ENCODE assay signal across 8 mouse cellular contexts in genomic region chr2:84737451-84737925, GRCm38 (mm10). TPM values are rescaled to one million over a fixed set of nuclear protein-coding genes. Genes with fewer than 3 reads are reported as not detected.
DNase-seq lines count a peak whose midpoint lies in the region; ATAC-seq lines count a peak whose summit lies in the region.

No protein-coding gene starts in this region.

- ATAC-seq in kidney, embryonic 14.5 days (ENCODE audit: low FRiP score, low TSS enrichment), result peak; percentile 53
- peak; percentile 14 for ATAC-seq in embryonic facial prominence, embryonic 11.5 days (replicated peaks; ENCODE audit: insufficient number of reproducible peaks, low FRiP score, low TSS enrichment, low read depth)
- peak; percentile 7; the same call in 1 of the 2 replicates for ATAC-seq in intestine, embryonic 15.5 days
- no peak for ATAC-seq in midbrain, embryonic 14.5 days (ENCODE audit: low FRiP score, low TSS enrichment)
- no peak for ATAC-seq in inflammation-experienced regulatory T-cells, adult 6 months

- WGBS in kidney, embryonic 14.5 days, result 3% methylated on average over 8 of the region's 8 CpGs
- WGBS in embryonic facial prominence, embryonic 11.5 days, result 2% methylated on average over 8 of the region's 8 CpGs
- WGBS in intestine, embryonic 15.5 days, result 7% methylated on average over 8 of the region's 8 CpGs
- 4% methylated on average over 8 of the region's 8 CpGs for WGBS in midbrain, embryonic 14.5 days

- H3K36me3 ChIP-seq in kidney, embryonic 14.5 days (ENCODE audit: control insufficient read depth, insufficient read depth, low read length), result peaks cover 18% of the 10 kb centered on the region
- no peaks in the 10 kb centered on the region for H3K36me3 ChIP-seq in embryonic facial prominence, embryonic 11.5 days (replicated peaks; ENCODE audit: control insufficient read depth, insufficient read depth, low read depth, low read length)
- no peaks in the 10 kb centered on the region for H3K36me3 ChIP-seq in intestine, embryonic 15.5 days
- no peaks in the 10 kb centered on the region for H3K36me3 ChIP-seq in midbrain, embryonic 14.5 days (ENCODE audit: control insufficient read depth, insufficient read depth, low read length)

- H3K27me3 ChIP-seq in kidney, embryonic 14.5 days (ENCODE audit: control insufficient read depth, insufficient read depth, low read length), result no peaks in the 10 kb centered on the region
- H3K27me3 ChIP-seq in embryonic facial prominence, embryonic 11.5 days (ENCODE audit: control insufficient read depth, insufficient read depth, low read length), result no peaks in the 10 kb centered on the region
- 0 out of 2 replicates have a peak, but pooled peaks cover 9% of the 10 kb centered on the region for H3K27me3 ChIP-seq in intestine, embryonic 15.5 days (replicated peaks)
- H3K27me3 ChIP-seq in midbrain, embryonic 14.5 days (ENCODE audit: control insufficient read depth, insufficient read depth, low read length), result no peaks in the 10 kb centered on the region

- H3K9ac ChIP-seq in kidney, embryonic 14.5 days (ENCODE audit: low read depth, low read length), result no peak overlapping the region; the same call in 1 of the 2 replicates
- H3K9ac ChIP-seq in embryonic facial prominence, embryonic 11.5 days (replicated peaks; ENCODE audit: low read length), result peak overlapping the region; percentile 18; the same call in 1 of the 2 replicates
- 0 out of 2 replicates have a peak overlapping the region, but pooled peaks have one; percentile 5 for H3K9ac ChIP-seq in intestine, embryonic 15.5 days
- H3K9ac ChIP-seq in midbrain, embryonic 14.5 days (replicated peaks; ENCODE audit: low read length), result 0 out of 2 replicates have a peak overlapping the region, but pooled peaks have one; percentile 2

- peak overlapping the region; percentile 86 for H3K27ac ChIP-seq in kidney, embryonic 14.5 days (ENCODE audit: low read depth, low read length)
- H3K27ac ChIP-seq in embryonic facial prominence, embryonic 11.5 days (replicated peaks; ENCODE audit: low read depth, low read length), result peak overlapping the region; percentile 15; the same call in 1 of the 2 replicates
- H3K27ac ChIP-seq in intestine, embryonic 15.5 days, result peak overlapping the region; percentile 72
- 0 out of 2 replicates have a peak overlapping the region, but pooled peaks have one; percentile 6 for H3K27ac ChIP-seq in midbrain, embryonic 14.5 days (replicated peaks; ENCODE audit: low read depth, low read length)

- no peaks in the 10 kb centered on the region for H3K9me3 ChIP-seq in kidney, embryonic 14.5 days (ENCODE audit: control insufficient read depth, low read length)
- no peaks in the 10 kb centered on the region for H3K9me3 ChIP-seq in embryonic facial prominence, embryonic 11.5 days (replicated peaks; ENCODE audit: control insufficient read depth, low read length)
- no peaks in the 10 kb centered on the region for H3K9me3 ChIP-seq in intestine, embryonic 15.5 days
- no peaks in the 10 kb centered on the region for H3K9me3 ChIP-seq in midbrain, embryonic 14.5 days (ENCODE audit: control insufficient read depth, low read length)

- H3K4me2 ChIP-seq in kidney, embryonic 14.5 days (replicated peaks; ENCODE audit: low read depth, low read length), result peak overlapping the region; percentile 31
- peak overlapping the region; percentile 2; the same call in 1 of the 2 replicates for H3K4me2 ChIP-seq in embryonic facial prominence, embryonic 11.5 days (ENCODE audit: low read depth, low read length)
- H3K4me2 ChIP-seq in intestine, embryonic 15.5 days (replicated peaks), result peak overlapping the region; percentile 53
- H3K4me2 ChIP-seq in midbrain, embryonic 14.5 days (ENCODE audit: low read length), result peak overlapping the region; percentile 58

- peaks cover 78% of the 10 kb centered on the region for H3K4me1 ChIP-seq in kidney, embryonic 14.5 days (ENCODE audit: control insufficient read depth, insufficient read depth, low read length)
- no peaks in the 10 kb centered on the region; the same call in none of the 2 replicates for H3K4me1 ChIP-seq in embryonic facial prominence, embryonic 11.5 days (ENCODE audit: control insufficient read depth, insufficient read depth, low read length)
- peaks cover 82% of the 10 kb centered on the region for H3K4me1 ChIP-seq in intestine, embryonic 15.5 days (replicated peaks)
- peaks cover 61% of the 10 kb centered on the region for H3K4me1 ChIP-seq in midbrain, embryonic 14.5 days (ENCODE audit: control insufficient read depth, insufficient read depth, low read length)

- H3K4me3 ChIP-seq in kidney, embryonic 14.5 days (ENCODE audit: low read length), result peak overlapping the region; percentile 5; the same call in 1 of the 2 replicates
- H3K4me3 ChIP-seq in embryonic facial prominence, embryonic 11.5 days (ENCODE audit: low read depth, low read length), result no peak overlapping the region
- H3K4me3 ChIP-seq in intestine, embryonic 15.5 days (replicated peaks), result peak overlapping the region; percentile 6; the same call in 1 of the 2 replicates
- peak overlapping the region; percentile 71 for H3K4me3 ChIP-seq in midbrain, embryonic 14.5 days (replicated peaks; ENCODE audit: low read depth, low read length)

- no peak for DNase-seq in kidney, adult 8-10 months
- peak; percentile 73 for DNase-seq in embryonic facial prominence, embryonic 11.5 days (ENCODE audit: low spot score)
- peak; percentile 67 for DNase-seq in midbrain, embryonic 14.5 days
- no peak for DNase-seq in urinary bladder, postnatal 14 days (ENCODE audit: low spot score)
- DNase-seq in gastrocnemius, postnatal 4 days (ENCODE audit: low spot score in 2 of 2), result no peak

RNA-seq across cellular contexts. Expression of gene Ypel4, which starts 3.6 kb away (rescaled TPM):
- polyA plus RNA-seq in kidney, embryonic 14.5 days (2014; fragmentation: Nextera tagmentation; extraction: Ambion mirVana), result 10.0 and 10.4 TPM in 2 replicates
- polyA plus RNA-seq in embryonic facial prominence, embryonic 11.5 days (2014; fragmentation: Nextera tagmentation; extraction: Ambion mirVana), result 6.2 and 6.6 TPM in 2 replicates
- polyA plus RNA-seq in intestine, embryonic 15.5 days (2015; fragmentation: Nextera tagmentation; extraction: Ambion mirVana), result 5.1 and 6.0 TPM in 2 replicates
- polyA plus RNA-seq in midbrain, embryonic 14.5 days (2014; fragmentation: Nextera tagmentation; extraction: Ambion mirVana), result 23.5 and 24.7 TPM in 2 replicates
- polyA plus RNA-seq in inflammation-experienced regulatory T-cells, adult 6 months (2017; shearing (Covaris generic)), result 1 to 10 TPM; 1.2 to 3.2 (median 2.2) TPM
- under 1 TPM; 0.74 to 0.78 TPM for total RNA-seq in gastrocnemius, postnatal 4 days (2021)

RNA-seq across cellular contexts. Expression of gene Gm19426, which starts 6.0 kb away (rescaled TPM):
- 5.6 and 14.9 TPM in 2 replicates for polyA plus RNA-seq in kidney, embryonic 14.5 days (2014; fragmentation: Nextera tagmentation; extraction: Ambion mirVana)
- 5.9 and 6.4 TPM in 2 replicates for polyA plus RNA-seq in embryonic facial prominence, embryonic 11.5 days (2014; fragmentation: Nextera tagmentation; extraction: Ambion mirVana)
- polyA plus RNA-seq in intestine, embryonic 15.5 days (2015; fragmentation: Nextera tagmentation; extraction: Ambion mirVana), result 5.5 and 6.1 TPM in 2 replicates
- polyA plus RNA-seq in midbrain, embryonic 14.5 days (2014; fragmentation: Nextera tagmentation; extraction: Ambion mirVana), result 2.0 and 3.3 TPM in 2 replicates
- polyA plus RNA-seq in inflammation-experienced regulatory T-cells, adult 6 months (2017; shearing (Covaris generic)), result not detected
- 1 to 10 TPM; 4.0 to 6.3 TPM for total RNA-seq in gastrocnemius, postnatal 4 days (2021)

RNA-seq across cellular contexts. Expression of gene Clp1, which starts 10.3 kb away (rescaled TPM):
- 33.2 and 34.5 TPM in 2 replicates for polyA plus RNA-seq in kidney, embryonic 14.5 days (2014; fragmentation: Nextera tagmentation; extraction: Ambion mirVana)
- polyA plus RNA-seq in embryonic facial prominence, embryonic 11.5 days (2014; fragmentation: Nextera tagmentation; extraction: Ambion mirVana), result 58.5 and 61.1 TPM in 2 replicates
- 26.3 and 26.7 TPM in 2 replicates for polyA plus RNA-seq in intestine, embryonic 15.5 days (2015; fragmentation: Nextera tagmentation; extraction: Ambion mirVana)
- 23.3 and 25.4 TPM in 2 replicates for polyA plus RNA-seq in midbrain, embryonic 14.5 days (2014; fragmentation: Nextera tagmentation; extraction: Ambion mirVana)
- 10 to 100 TPM; 41.2 to 48.0 (median 44.5) TPM for polyA plus RNA-seq in inflammation-experienced regulatory T-cells, adult 6 months (2017; shearing (Covaris generic))
- 1 to 10 TPM; 6.8 to 8.6 TPM for total RNA-seq in gastrocnemius, postnatal 4 days (2021)

RNA-seq across cellular contexts. Expression of gene Zdhhc5, which starts 22.5 kb away (rescaled TPM):
- polyA plus RNA-seq in kidney, embryonic 14.5 days (2014; fragmentation: Nextera tagmentation; extraction: Ambion mirVana), result 41.0 and 48.8 TPM in 2 replicates
- polyA plus RNA-seq in embryonic facial prominence, embryonic 11.5 days (2014; fragmentation: Nextera tagmentation; extraction: Ambion mirVana), result 25.4 and 25.5 TPM in 2 replicates
- polyA plus RNA-seq in intestine, embryonic 15.5 days (2015; fragmentation: Nextera tagmentation; extraction: Ambion mirVana), result 24.6 and 26.5 TPM in 2 replicates
- 21.5 and 21.8 TPM in 2 replicates for polyA plus RNA-seq in midbrain, embryonic 14.5 days (2014; fragmentation: Nextera tagmentation; extraction: Ambion mirVana)
- 10 to 100 TPM; 12.9 to 14.1 (median 13.3) TPM for polyA plus RNA-seq in inflammation-experienced regulatory T-cells, adult 6 months (2017; shearing (Covaris generic))
- 10 to 100 TPM; 45.1 to 50.9 TPM for total RNA-seq in gastrocnemius, postnatal 4 days (2021)

RNA-seq across cellular contexts. Expression of gene Serping1, which starts 37.8 kb away (rescaled TPM):
- polyA plus RNA-seq in kidney, embryonic 14.5 days (2014; fragmentation: Nextera tagmentation; extraction: Ambion mirVana), result 81.7 and 85.8 TPM in 2 replicates
- polyA plus RNA-seq in embryonic facial prominence, embryonic 11.5 days (2014; fragmentation: Nextera tagmentation; extraction: Ambion mirVana), result 21.0 and 22.4 TPM in 2 replicates
- 59.7 and 60.5 TPM in 2 replicates for polyA plus RNA-seq in intestine, embryonic 15.5 days (2015; fragmentation: Nextera tagmentation; extraction: Ambion mirVana)
- polyA plus RNA-seq in midbrain, embryonic 14.5 days (2014; fragmentation: Nextera tagmentation; extraction: Ambion mirVana), result 19.7 and 33.6 TPM in 2 replicates
- under 1 TPM in 1 of 3 experiments, not detected in 2; 0.20 TPM for polyA plus RNA-seq in inflammation-experienced regulatory T-cells, adult 6 months (2017; shearing (Covaris generic))
- 10 to 100 TPM; 67.9 to 78.7 TPM for total RNA-seq in gastrocnemius, postnatal 4 days (2021)

Comparison
In these comparisons a context has a peak if more than half of its experiments do, and no peak if none do; other contexts are left out.
1. ATAC-seq: peak in kidney, embryonic 14.5 days (single experiment), embryonic facial prominence, embryonic 11.5 days (single experiment) and intestine, embryonic 15.5 days (single experiment); none in midbrain, embryonic 14.5 days (single experiment) and inflammation-experienced regulatory T-cells, adult 6 months (single experiment).
2. H3K27ac ChIP-seq: peak in every context shown above with its lines; median percentile 86 in kidney, embryonic 14.5 days; 72 in intestine, embryonic 15.5 days; 15 in embryonic facial prominence, embryonic 11.5 days; 6 in midbrain, embryonic 14.5 days.
3. H3K4me2 ChIP-seq: peak in every context shown above with its lines; median percentile 58 in midbrain, embryonic 14.5 days; 53 in intestine, embryonic 15.5 days; 31 in kidney, embryonic 14.5 days; 2 in embryonic facial prominence, embryonic 11.5 days.
4. DNase-seq: peak in embryonic facial prominence, embryonic 11.5 days (single experiment) and midbrain, embryonic 14.5 days (single experiment); none in kidney, adult 8-10 months (0 of 2), urinary bladder, postnatal 14 days (single experiment) and gastrocnemius, postnatal 4 days (0 of 2).